Mouse (Mus musculus) retina, postnatal 1 day (tissue): ENCODE results near the gene Galnt11.

Source experiments
- DNase-seq: peaks from one replicate; pipeline ENCODE4 v3.0.0-alpha.2; 2012

The Galnt11 gene

DNA sequence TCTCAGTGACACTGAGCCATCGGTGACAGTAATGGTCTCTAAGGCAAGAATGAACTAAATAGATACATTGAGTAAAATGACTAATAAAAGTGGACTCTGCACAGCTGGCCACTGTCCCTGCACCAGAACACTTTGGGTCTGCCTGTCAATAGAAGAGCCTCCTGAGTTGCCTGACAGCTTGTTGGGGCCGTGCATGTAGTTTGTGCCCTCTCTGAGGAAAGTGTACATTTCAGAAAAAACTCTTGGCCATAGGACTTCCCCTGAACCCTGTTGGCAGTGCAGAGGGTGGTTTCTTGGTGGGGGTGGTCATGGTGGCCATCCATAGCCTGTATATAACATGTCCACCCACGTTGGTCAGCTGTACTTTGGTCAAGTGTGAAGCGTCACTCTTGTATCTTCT, 32.8 kb downstream of the Galnt11 start:
- no peak for DNase-seq

DNA sequence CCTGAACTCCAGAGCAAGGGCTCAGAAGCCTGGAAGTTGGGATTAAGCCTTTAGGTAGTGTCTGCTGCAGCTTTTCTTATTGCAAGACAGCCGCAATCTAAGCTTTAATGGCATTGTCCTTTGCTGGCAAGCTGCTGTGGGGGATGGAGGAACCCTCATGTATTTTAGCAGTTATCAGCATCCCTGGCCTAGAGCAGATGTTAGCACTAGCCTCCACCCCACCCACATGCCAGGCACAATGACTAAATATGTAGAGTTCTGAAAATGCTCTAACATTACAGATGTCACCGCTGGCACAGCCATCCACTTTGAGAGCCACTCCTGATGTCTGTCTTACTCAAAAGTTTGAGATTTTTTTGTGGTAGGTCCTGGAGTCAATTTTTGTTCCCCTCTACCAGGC, 35.0 kb downstream of the Galnt11 start:
- DNase-seq = no peak

DNA sequence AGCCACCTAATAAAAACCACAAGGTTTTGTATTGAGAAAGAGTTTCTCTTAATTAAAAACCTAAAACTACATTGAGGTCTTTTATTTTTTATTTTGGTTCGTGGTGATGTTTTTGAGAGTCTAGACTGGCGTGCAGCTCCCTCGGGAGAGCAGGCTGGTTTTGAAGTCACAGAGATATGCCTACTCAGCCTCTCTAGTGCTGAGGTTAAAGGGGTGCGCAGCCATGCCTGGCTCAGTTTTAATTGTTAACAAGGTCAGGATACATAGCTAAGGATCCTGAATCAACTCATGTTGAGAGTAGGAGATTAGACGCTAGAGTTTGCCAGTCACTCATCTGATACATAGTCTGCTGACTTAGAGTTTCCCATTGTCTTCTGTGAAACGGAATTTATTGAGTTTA, 39.7 kb downstream of the Galnt11 start:
- DNase-seq = no peak

DNA sequence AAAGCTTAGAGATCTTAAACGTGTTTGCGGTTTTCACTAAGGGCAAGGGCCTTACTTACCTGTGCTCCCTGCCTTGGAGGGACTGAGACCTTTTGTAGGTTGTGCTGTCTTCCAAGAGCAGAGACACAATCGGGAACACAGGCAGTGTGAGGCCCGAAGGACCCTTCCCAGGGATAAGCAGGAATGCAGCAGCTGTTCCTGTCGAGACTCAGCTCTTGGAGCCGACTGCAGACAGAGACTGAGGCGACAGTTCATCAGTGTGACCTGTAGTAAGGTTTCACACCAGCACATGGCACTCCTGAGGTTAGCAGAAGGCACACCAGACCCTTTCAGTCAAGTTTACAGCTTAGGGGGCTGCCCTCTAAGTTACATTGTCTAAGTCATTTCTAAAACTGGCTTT, 40.6 kb downstream of the Galnt11 start:
- no peak for DNase-seq

DNA sequence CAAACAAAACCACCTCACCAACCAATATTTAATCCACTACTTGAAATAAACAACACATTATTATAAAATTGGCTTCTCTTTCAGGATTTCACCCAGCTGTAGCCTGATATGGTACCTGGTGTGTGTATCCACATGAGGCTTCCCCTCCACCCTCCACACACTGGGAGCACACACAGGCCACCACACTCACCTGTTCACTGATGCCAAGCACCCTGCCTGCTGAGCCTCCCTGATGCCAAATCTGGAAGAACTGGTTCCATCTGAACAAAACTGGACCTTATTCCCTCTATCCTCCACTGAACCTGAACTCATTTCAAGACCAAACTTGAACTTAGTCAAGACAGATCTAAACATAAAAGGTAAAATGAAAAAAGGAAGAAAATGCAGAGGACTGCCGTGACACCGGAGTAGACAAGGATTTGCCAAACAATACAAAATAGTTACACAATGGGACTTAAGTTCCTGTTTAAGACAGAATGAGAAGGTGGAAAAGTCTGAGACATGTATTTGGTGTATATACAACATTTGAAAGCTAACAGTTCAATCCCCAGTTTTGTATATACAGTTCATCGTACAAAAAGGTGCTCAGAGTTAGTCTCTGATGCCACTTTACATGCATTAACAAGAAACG, 46.7 kb downstream of the Galnt11 start:
- no peak for DNase-seq

DNA sequence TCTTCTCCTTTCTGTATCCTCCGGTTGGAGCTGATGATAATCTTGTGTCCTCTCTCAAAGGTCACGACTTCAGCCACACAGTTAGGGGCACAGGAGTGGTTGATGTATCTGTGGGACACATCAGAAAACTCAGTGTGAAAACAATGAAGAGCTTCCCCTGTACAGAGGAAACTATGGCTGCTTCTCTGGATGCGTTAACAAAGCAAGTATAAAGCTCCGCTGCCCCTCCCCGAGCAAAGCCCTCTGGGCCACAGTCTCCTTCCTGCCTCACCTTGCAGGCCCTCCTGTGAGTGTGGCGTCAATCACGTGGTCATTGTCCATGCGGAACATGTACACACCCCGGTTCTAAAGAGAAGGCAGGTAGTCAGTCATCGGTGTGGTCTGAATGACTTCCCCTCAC, 53.9 kb downstream of the Galnt11 start:
- DNase-seq = no peak

DNA sequence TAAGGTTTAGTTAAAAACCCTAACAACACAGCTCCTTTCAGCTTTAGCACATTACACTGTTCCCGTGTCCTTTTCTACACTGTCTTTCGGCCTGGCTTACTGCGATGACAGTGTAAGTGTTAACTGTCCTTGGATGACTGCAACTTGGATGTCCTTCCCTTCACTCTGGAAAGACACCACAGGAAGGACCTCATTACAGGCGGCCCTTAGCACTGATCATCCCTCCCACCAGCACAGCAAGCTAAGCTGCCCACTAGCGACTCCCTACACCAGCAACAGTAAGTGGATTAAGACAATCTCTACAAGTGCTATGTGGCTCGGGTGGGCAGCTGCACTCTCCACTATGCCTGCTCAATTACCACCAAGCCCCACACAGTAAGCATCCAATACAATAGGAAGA, 54.7 kb downstream of the Galnt11 start:
- DNase-seq = peak; percentile 6

DNA sequence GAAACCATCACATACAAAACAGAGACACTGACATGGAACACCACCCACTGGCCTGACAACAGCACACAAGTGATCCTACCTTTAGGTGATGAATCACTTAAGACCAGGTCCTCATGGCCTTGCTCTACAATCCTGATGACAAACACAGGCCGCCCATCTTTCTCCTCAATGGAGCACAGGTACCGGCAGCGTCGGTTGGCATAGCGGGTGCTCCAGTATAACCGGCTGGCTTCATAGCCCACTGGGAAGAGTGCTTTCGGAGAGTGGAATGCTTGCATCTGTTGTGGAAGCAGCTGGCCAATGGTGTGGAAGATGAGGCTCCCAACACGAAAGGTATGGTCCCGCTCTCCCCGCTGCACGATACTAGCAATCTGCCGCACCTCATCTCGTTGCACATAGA, 62.3 kb downstream of the Galnt11 start:
- DNase-seq = no peak

DNA sequence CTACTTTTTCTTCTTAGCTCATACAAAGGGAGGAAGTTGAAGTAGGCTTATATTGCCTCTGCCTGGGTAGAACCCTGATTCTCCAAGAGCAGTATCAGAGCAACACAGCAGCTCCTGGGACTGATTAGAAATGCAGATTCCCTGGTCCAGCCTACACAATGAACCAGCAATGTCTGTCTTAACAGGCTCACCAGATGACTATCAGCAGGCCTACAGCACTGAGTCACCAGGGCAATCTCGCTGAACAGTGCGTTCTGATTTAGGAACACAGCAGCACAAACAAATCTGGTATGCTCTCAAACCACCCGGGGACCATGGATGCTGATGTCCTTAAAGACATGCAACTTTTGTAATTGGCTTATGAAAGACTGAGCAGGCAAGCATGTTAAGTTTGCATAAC, 75.1 kb downstream of the Galnt11 start:
- DNase-seq = no peak

DNA sequence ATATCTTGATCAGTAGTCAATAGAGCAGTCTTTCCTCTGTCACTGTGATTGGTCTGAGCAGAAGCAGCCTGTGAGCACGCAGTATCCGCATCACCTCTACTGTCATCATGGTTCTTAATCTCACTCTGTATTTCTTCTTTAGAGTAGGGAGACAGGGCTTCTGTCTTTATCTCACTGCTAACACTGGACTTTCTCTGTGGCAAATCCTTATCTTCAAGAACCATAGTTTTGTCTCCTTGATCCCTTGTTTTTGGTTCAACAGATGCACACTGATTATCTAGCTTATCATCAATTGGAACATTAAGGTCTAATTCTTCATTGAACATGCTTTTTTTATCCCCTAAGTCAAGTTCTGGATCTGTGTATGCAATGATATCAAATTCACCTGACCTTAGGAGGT, 88.5 kb downstream of the Galnt11 start:
- no peak for DNase-seq

DNA sequence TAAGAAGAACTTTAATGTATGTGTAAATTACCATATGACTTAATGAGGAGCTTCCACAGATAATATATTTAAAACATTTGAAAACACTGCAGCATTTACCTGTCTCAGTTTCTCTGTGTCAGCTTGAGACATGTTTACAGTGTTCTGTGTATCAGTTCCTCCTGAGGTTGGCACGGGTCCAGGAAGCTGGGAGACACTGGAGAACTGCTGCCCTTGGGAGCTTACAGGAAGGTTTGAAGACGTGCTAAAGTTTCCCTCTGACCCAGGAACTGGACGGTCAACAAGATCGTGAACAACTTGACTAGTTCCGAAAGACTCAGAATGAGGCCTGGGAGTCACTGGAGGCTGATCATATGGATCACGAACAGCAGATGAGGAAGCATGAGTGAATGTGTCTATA, 92.2 kb downstream of the Galnt11 start:
- DNase-seq = no peak
